Mouse (Mus musculus): Measurements from ENCODE around the gene Hspb8.

- TF ChIP-seq GATA1 (IDR thresholded peaks at IDR 0.05; ENCODE audit: borderline replicate concordance, low read length): no peak
- no peak for TF ChIP-seq CTCF (IDR thresholded peaks at IDR 0.05; ENCODE audit: low read depth, low read length)
These were observed 13.5 kb upstream of the Hspb8 start for GRCm38 (mm10) chr5:116436117-116436516.
